Mouse (Mus musculus) spleen, postnatal 14 days (tissue): Measurements from ENCODE around the gene Casc1.

Experiments
- DNase-seq, 2 experiments: peaks; one replicate each; pipeline ENCODE4 v3.0.0; 2021 to 2022; ENCODE audit warnings: low spot score in 2 of 2

Gene Casc1

DNA sequence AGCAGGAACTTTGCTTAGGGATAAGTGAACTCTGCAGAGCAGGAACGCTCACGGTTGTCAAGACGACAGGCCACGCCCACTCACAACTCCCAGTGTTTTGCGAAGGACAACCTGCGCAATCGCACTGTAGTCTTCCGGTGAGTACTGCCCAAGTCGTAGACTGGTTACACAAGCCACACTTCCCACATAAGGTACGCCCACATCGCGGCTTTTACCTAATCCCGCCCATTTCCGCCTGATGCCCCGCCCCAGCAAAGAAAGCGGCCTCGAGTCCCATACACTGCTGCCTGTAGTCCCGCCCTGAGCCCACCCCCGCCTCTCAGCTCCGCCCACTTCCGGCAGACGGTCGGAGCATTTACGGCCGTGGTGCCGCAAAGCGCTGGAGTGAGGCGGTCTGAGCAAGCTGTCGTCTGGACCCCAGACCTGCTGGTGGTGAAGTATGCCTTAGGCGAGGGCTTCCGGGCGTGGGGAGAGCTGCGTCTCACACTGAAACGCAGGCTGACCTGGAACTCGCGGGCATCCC lies at the start of gene Casc1, which contains the start of gene Etfrf1:
Casc1 (minus strand) TSS at position 190 of the 523 bp plus-strand sequence.
Etfrf1 (plus strand) TSS at position 319 of the 523 bp plus-strand sequence.
- peak; percentile 90 to 93 for DNase-seq

DNA sequence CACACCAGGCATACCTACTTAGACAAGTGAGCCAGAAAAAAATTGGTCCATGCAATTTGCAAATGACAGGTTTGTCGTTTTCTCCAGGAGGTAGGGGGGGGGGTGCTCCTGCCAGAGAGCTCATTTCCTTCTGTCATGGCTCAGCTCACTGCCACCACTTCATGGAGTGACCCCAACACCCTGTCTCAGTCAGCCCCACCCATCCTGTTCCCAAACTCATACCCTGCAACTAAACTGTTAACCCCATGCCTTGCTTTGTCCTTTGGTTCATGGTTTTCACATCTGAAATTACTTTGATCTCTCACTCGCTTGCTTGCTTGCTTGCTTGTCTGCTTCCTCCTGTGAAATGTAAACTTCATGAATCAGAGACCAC lies 45.9 kb upstream of the Casc1 start:
- no peak for DNase-seq

DNA sequence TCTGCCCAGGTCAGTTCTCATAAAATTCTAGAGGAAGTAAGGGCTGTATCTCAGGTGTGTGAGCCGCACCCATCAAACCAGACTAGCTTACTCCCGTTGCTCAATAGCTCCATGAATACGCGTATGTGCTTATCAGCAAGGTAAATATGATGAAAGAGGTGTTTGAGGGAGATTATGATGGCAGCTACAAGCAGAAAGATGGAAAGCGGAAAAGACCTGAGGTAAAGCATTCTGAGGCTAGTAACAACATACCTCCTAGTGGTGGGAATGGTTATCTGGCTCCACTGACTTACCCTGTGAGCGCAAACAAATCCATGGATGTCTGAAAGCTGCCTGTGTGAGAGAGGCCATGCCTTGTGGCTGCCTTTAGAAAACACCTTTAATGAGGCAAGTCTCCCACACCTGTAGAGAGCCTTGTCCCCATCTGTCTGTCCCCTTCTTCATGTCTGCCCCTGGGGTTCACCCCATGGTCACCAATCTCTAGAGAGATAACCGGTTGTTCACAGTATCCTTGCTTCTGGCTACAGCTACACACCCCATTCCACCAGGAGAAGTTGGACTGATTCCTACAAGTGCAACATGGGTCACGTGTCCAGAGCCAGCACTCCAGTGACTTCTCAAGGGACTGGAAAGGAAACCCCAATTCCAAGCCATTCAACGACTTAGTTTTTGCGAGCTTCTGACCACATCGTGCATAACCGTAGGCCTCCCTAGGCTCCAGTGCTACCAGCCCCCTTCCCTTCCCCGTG lies 45.3 kb upstream of the Casc1 start:
- DNase-seq, result no peak

DNA sequence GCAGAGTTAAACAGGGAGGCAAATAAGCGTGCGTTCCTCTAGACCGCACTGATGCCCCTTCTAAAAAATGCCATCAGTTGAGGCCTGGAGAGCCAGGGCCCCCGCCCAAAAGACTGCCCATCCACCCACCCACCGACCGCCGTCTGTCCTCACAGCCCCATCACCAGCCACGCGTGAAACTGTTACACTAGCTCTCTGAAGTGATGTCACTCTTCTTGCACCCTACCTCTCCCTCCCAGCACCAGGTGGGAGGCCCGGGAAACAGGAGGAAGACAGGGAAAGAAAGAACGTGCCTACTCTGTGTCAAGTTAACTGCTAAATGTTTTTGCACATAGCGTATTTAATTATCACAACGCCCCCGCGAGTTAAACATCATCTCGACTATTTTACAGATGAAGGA lies 40.0 kb upstream of the Casc1 start:
- peak in 1 of 2 experiments; percentile 10 for DNase-seq

DNA sequence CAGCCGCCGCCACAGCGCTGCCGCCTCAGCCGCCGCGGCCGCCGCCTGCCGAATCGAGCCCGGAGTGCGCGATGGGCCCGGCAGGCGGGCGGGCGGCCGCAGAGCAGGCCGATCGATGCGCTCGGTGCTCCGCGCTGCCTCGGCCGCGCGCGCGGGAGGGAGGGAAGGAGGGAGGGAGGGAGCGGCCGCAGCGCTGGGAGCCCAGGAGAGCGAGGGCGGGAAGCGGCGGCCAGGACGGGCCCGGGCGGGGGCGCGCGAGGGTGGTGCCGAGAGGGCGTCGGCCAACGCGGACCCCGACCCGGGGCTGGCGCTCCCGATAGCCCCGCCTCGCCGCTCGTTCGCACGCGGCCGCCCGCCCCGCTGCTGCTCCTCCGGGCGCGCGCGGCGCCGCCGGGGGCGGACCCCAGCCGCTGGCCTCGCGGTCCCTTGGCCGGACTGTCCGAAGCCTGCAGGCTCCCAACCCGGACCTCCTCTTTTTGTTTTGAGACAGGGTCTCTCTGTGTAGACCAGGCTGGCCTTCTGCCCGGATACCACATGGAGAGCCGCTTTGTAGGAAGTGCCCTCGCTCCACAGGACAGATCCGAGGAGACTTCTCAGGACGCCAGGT lies 39.5 kb upstream of the Casc1 start, which contains the start of gene Kras:
Kras (minus strand) TSS at position 55 of the 607 bp plus-strand sequence.
- peak; percentile 85 to 89 for DNase-seq

DNA sequence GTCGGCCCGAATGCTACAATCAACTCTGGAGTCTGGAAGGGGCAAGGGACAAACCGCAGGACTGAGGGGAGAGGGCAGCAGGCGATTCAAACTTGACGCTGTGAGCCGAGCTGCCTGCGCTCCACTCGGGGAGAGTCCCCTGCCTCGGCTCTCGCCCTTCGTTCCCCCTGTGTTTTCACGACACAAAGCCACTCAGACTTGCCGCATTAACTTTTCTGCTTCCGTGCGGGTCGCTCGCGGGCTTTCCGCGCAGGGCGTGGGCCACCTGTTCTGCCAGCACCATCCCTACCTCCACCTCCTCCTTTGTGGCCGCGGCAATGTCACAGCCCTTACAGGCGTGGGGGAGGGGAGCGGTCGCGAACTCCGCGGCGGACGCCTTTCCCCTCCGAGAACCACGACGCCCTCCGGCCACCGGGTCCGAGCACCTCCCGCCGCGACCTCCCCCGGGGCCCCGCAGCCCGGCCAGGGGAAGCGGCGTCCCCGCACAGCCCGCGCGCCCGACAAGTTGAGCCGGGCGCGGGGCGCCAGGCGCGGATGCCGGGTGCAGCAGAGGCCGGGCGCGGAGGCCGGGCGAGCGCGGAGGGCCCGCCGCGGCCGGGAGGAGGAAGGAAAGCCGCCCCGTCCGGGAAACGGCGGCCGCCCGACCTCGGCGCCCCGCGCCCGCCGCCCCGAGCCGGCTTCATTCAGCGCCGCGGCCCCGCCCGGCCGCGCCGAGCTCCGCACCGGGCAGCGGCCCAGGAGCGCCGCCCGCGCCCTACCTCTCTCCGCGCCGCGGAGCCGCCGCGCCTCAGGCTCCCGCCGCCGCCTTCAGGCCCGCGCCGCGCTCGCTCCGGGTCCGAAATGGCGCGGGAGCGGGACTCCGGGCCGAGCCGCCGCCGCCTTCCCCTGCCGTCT lies 38.7 kb upstream of the Casc1 start:
- DNase-seq, result peak; percentile 33 to 57

DNA sequence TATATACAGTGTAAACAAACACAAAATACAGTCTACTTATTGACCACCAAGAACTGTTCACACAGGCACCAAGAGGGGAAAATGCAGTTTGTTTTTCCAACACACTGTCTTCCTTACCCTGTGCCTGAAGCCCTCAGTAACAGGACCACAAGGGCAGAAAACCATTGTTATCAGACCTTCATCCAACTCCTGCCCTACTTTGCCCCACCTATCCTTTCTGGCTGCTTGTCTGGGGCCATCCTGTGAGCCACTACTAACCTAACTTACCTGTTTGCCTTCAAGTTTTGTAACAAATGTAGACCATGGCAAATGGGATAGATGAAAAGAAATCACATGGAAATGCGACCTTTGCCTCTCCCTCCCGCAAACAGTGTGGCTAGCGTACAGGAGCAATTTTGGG lies 37.1 kb upstream of the Casc1 start:
- DNase-seq, result no peak

DNA sequence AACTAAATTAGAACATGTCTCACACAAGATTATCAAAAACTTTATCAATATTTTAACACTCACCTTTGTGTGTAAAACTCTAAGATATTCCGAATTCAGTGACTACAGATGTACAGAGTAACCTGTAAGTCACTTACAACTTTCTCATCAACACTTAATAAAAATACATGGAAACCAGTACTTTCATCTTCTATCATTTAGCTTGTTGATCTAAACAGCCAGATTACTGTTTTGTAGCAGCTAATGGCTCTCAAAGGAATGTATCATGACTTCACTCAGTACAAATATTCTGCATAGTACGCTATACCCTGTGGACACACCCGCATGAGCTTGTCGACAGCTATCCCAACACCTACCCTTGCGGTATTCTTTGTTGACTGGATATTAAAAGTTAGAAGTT lies 36.0 kb upstream of the Casc1 start:
- no peak for DNase-seq

DNA sequence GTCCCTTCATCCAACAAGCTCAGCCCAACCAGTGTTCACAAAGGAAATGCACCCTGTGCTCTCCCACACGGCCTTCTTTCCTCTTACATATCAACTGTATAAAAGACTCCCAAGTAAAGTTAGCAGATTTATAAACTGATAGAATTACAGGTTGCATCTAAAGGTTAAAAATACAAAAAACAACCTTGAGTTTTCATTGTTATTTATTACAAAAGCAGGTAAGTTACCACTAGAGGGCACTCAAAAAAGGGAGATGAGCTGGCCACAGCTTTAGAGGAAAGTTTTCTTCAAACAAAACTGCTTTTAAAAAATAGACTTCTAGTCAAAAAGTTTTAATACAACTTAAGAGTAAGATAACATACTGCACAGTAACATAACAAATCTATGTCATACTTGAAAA lies 31.7 kb upstream of the Casc1 start:
- DNase-seq, result no peak

DNA sequence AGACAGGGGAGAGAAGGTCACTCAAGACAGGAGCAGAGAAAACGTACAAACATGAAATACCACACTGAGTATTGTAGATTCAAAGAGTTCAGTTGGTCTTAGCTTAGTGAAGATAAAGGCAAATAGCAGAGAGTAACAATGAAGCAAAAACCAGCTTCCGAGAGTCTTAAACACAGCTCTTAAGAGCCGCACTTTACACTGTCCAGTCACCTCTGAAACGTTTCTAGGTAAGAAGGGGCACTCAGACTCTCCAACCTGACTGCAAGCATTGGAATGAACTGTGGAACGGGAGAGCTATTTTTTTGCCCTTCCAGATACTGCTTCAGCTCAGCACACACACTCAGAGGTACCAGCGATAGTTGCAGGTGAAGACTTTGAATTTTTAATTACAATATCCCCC lies 29.5 kb upstream of the Casc1 start:
- DNase-seq, result no peak

DNA sequence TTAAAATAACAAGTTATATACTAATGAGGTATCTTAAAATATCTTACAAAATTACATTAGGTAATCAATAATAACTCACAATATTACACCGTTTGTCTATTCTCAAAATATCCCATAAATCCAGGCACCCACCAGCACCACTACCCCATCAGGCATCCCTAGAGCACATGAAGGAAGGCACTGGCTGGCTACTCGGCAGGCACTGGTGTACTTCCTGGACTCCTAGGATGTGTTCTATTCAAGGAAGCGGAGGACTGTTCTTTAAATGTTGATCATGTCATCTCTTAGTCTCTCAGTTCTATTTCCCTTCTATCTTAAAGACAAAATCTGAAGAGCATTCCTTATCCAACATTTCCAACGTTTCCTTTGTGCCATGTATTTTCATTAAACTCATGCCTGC lies 26.3 kb upstream of the Casc1 start:
- DNase-seq, result no peak

DNA sequence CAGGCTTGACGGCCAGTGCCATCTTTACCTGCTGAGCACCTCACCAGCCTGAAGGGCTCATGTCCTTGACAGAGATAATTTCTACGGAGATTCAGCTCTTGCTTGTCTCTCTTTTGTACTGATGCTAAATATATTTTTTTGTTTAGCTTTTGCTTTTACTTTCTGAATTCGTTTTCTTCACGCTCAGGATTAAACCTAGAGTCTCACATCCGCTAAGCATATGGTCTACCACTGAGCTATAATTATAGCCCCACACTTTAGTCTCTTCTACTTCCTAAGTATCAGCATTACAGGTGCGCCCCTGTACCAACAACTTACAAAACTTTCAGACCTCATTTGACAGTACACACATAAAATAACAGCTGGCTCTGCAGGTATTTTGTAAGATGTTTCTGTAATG lies 24.6 kb upstream of the Casc1 start:
- no peak for DNase-seq

DNA sequence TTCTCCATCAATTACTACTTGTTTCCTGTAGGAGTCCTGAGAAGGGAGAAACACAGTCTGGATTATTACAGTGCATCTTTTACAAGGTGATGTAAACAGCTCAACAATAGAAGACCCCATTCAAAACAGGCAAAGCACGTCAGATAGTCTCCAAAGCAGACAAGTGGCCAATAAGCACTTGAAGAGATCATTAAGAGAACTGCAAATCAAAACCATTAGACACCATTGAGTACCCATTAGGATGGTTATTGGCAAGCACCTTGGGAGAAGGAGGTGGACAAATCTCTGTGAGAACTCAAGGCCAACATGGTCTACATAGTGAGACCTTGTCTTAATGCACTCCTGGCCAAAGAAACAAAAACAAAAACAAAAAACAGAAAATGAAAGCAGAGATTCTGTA lies 23.6 kb upstream of the Casc1 start:
- DNase-seq, result no peak

DNA sequence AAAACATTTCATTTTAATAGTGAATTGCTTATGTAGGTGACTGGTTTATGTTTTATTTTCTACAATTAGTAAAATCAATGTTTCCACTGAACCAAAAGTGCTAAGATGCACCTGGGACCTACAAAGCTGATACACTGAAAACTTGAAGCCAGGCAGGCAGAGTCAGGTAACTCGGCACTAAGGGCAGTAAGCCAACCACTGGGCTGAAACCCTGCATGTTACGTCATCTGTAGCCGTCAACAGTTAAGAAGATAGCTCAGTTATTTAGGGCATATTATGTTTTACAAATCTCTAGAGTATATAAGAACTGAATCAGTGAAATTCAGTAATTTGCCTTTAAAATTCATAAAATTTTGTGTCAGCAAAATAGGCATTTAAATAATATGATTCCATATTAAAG lies 15.5 kb upstream of the Casc1 start:
- DNase-seq, result no peak

DNA sequence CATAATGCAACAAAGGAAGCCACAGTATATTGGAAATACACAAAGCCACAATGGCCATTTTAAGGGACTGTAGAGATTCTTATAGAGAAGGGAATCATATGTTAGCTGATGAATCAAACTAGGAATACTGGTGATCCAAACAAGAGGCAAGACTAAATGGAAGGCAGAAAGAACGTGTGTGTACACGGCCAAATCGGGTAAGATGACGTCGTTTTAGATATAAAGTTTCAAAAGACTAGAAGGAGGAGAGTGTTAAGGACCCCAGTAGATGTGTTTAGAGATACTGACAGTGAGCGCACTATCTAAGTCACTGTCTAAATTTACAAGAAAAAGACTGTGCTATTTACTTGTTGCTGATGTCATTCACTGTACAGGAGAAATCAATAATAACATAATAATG lies 13.4 kb upstream of the Casc1 start:
- no peak for DNase-seq

DNA sequence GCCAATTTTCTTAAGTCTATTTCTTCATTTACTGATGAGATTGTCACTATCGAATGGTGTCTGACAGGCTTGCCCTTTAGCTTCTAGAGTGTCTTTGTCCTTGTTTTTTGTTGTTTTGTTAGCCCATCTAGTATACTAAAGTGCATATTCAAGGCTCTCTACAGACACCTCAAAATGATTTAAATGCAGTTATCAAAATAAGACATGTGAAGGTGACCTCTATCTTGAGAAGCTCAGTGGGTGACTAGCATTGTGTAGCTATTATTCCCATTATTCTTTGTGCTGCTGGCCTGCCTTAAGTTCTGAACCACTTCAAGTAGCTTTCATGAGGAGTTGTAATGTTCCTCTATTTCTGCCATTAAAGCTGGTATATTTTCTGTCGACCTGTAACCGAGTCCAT lies 5.0 kb upstream of the Casc1 start:
- no peak for DNase-seq

DNA sequence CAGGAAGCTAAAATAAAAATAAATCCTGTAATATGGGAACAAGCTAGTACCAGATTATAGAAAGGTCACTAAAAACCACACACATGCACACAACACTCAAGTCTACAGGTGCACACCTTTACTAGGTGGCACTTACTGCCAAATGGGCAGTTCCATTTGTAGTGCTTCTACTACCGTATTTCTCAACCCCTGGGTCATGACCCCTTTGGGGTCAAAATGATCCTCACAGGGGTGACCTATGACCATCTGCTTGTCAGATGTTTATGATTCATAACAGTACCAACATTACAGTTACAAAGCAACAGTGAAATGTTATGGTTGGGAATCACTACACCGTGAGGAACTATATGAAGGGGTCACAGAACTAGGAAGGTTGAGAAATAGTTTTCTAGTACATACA lies 3.1 kb upstream of the Casc1 start:
- no peak for DNase-seq

DNA sequence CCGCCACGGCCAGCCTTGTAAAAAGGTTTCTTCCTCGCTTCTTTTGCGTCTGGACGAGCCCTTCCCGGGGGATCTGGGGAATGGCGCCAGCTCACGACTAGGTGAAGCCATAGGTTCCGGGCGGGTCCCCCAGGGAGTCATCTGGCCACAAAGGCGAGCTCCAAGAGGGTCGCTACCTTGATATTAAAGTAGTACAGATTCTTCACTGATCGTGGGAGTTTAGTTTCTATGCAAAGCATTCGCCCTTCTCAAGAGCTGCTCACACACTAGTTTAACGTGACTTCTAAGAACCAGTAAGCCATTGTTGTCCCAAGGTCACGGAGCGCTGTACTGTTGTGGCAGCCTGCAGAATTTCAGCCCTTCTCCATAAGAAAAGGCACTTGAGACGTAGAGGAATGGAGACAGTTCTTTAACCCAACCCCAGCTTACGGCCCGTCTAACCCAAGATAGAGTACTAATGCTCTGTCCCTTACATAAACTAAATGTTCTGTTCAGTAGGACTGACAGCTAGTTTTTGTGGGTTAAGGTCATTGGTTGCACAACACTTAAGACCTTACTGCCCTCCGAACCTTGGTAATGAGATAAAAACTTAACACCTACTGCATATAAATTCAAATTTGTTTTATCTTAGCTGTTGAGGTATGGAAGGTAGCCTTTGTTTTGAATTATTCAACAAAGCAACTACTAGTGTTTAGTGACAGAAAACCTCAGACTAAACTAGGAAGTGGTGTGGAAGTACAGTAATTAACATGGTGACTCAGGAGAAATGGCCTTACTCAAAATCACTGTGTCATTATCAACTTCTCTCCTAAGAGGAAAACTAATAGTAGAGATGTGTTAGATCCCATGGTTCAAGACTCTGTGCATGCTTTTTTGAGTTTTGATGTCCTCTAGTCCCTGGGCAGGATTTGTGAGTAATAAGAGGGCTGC lies 836 bp upstream of the Casc1 start:
- DNase-seq, result no peak

DNA sequence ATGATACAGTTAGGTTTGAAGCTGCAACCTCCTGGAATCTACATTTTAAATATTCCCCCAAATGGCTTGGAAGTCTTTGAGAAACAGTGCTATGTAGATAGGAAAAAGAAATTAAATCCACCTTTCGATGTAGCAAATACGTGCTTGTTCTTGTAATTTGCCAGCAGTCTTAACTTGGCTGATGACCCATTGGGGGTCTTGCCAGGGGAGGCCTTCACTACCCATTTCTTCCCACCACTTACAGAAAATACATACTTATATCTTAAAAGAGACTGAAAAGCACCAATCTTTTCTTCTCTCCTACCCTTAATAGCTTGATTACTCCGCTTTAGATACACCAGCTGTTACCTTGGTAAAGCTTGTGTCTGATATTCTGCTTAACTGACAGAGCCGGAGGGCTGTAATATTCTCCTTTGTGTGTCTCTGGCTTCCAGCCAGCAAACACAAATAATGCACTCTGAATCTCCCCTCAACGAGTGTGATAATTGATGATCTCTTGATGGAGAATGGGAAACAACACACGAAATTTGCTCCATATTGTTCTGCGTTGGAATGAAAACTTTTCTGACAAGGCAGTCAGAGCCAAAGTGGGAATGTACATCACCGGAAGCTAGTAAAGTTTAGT lies 637 bp downstream of the Casc1 start:
- DNase-seq, result no peak

DNA sequence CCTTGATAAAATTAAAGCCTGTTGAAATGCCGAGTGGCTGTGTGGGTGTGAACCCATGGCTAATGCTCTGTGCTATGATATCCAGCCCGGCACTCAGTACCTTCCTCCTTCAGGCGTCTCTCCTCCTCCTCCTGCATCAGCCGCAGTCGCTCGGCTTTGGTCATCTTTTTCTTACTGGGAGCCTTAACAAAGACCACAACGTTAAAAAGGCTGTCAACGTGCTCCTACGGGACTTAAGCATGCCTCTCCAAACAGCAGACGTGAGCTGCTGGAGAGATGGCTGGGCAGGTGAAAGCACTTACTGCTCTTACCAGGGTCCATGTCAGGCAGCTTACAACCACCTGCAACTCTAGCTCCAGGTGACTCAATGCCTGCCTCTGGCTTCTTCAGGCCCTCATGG lies 5.7 kb downstream of the Casc1 start:
- no peak for DNase-seq

DNA sequence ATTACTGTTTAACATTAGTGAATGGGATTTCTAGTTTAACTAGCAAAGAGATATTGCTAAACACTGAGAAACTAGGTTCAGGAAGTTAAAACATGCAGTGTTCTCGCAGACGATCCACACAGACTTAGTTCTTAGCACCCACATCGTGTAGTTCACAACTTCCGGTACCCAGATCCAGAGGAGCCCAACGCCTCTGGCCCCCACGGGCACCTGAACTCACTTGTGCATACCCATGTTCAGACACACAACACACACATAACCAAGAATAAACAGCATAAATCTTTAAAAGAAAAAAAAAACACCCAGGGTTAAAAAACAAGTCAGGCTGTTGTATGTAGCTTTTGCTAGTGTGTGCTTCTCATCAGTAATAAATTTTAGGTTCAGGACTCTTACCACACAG lies 6.4 kb downstream of the Casc1 start:
- no peak for DNase-seq
